Mouse (Mus musculus): ENCODE results near the gene Il12rb1.

Il12rb1 gene

GRCm38 (mm10) chr8:70831517-70831916 is 23.3 kb downstream of the Il12rb1 start:
- DNase-seq (ENCODE audit: low spot score) = no peak

- no peak for DNase-seq (ENCODE audit: low spot score)
Observed at GRCm38 (mm10) chr8:70832371-70832770, 24.1 kb downstream of the Il12rb1 start.

- no peak for DNase-seq (ENCODE audit: low spot score)
Observed at GRCm38 (mm10) chr8:70833018-70833482, 24.8 kb downstream of the Il12rb1 start.

- no peak for DNase-seq (ENCODE audit: low spot score)
Observed at GRCm38 (mm10) chr8:70833520-70833919, 25.3 kb downstream of the Il12rb1 start.

GRCm38 (mm10) chr8:70834071-70834470 is 25.8 kb downstream of the Il12rb1 start:
- DNase-seq (ENCODE audit: low spot score) = no peak

GRCm38 (mm10) chr8:70836666-70837065 is 28.4 kb downstream of the Il12rb1 start:
- DNase-seq (ENCODE audit: low spot score) = no peak

- DNase-seq (ENCODE audit: low spot score) = no peak
Observed at GRCm38 (mm10) chr8:70838654-70839407, 30.6 kb downstream of the Il12rb1 start.

GRCm38 (mm10) chr8:70839408-70840351 is 31.4 kb downstream of the Il12rb1 start, which contains the start of gene Arrdc2:
Gene Arrdc2, minus strand, starts transcription at chr8:70839720.
- peak; percentile 88 for DNase-seq (ENCODE audit: low spot score)

- no peak for DNase-seq (ENCODE audit: low spot score)
Observed at GRCm38 (mm10) chr8:70840590-70840989, 32.3 kb downstream of the Il12rb1 start.

- DNase-seq (ENCODE audit: low spot score) = peak; percentile 94
Observed at GRCm38 (mm10) chr8:70841147-70842072, 33.2 kb downstream of the Il12rb1 start.

- no peak for DNase-seq (ENCODE audit: low spot score)
Observed at GRCm38 (mm10) chr8:70842484-70842883, 34.2 kb downstream of the Il12rb1 start.

- DNase-seq (ENCODE audit: low spot score) = no peak
Observed at GRCm38 (mm10) chr8:70843214-70843773, 35.0 kb downstream of the Il12rb1 start.

- DNase-seq (ENCODE audit: low spot score) = no peak
Observed at GRCm38 (mm10) chr8:70843941-70844340, 35.7 kb downstream of the Il12rb1 start.

- peak; percentile 86 for DNase-seq (ENCODE audit: low spot score)
Observed at GRCm38 (mm10) chr8:70844523-70844922, 36.3 kb downstream of the Il12rb1 start.

GRCm38 (mm10) chr8:70845108-70845507 is 36.9 kb downstream of the Il12rb1 start:
- DNase-seq (ENCODE audit: low spot score) = no peak

GRCm38 (mm10) chr8:70846371-70847154 is 38.3 kb downstream of the Il12rb1 start:
- DNase-seq (ENCODE audit: low spot score) = no peak

GRCm38 (mm10) chr8:70849333-70849990 is 41.2 kb downstream of the Il12rb1 start:
- DNase-seq (ENCODE audit: low spot score) = no peak

GRCm38 (mm10) chr8:70850132-70850845 is 42.0 kb downstream of the Il12rb1 start:
- no peak for DNase-seq (ENCODE audit: low spot score)

- no peak for DNase-seq (ENCODE audit: low spot score)
Observed at GRCm38 (mm10) chr8:70850947-70851346, 42.7 kb downstream of the Il12rb1 start.

All from ovary, postnatal 10 days (tissue).